Mouse (Mus musculus): ENCODE measurements around the gene Olfr780.
"Not testable (repeated sequence)": the region's sequence is repeated elsewhere in the genome, so short reads cannot be mapped to it uniquely, and the experiment has no call there.

DNA sequence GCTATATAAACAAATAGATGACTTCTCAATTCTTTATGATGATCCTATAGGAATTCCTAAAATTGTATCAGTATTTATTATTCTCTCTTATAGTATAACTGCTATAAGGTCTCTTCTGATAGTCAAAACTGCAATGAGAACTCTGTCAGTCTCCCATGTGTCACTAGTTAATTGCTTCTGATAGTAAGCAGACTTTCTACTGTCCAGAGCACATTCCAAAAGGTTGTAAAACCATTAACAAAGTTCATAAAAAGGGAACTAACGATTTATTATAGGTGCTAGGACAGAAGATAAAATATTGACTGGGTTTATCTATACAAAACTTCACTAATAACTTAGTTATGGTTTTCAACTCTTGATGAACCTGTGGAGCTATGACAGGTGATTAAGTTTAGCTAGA is 4.9 kb upstream of the Olfr780 start:
- TF ChIP-seq ZNF384 (IDR thresholded peaks at IDR 0.05; ENCODE audit: low read depth, low read length); CHD2 (IDR thresholded peaks at IDR 0.05; ENCODE audit: low read depth, low read length); ZC3H11A (IDR thresholded peaks at IDR 0.05; ENCODE audit: borderline replicate concordance, low read depth, low read length): not testable (repeated sequence)

Measured in ES-E14 (cell line).